Mouse (Mus musculus): ENCODE results near the gene Tbx6.
A peak's percentile ranks its signal among the peaks of the same experiment; 100 is the strongest.

DNA sequence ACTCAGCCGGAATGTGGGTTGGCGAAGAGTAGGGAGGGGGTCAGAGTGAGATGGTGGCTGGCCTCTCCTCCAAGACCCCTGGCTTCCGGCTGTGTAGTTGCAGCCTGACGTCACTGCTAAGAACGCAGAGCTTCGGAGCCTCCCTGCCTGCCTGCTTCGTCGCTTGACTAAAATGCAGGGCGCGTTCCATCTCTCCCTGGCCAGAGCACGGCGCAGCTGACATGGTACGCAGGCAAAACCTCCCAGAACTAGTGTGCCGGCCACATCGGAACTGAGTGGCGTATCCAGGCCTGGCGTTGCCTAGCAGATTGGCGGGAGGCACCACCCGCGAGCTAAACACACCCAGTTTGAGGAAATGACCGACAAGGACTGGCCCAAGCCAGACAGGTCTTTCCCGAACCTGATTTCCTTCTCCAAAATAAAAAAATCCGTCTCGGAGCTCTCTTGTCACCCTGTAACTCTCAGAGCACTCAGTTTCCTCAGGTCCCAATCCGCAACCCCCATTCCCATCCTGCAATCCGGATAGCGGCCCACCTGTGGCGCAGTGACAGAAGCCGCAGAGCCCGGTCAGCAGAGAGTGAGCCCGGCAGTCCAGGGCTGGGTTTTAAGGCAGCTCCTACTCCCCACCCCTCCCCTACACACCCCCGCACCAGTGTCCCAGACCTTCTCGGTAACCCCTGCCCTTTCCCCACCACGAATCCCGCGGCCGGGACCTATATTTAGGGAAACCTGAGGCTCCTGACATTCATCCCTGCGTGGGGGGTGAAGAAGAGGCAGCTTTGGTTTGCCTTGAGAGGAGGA is 18.4 kb downstream of the Tbx6 start:
- TF ChIP-seq CTCF (IDR thresholded peaks at IDR 0.05; ENCODE audit: extremely low read depth, insufficient read depth, low read length) = peak; percentile 32; the same call in 1 of the 2 replicates
- peak; percentile 93 for TF ChIP-seq POLR2A (IDR thresholded peaks at IDR 0.05; ENCODE audit: extremely low read depth, insufficient read depth, low read length)

Data from cortical plate, adult 2 months (tissue).